Mouse (Mus musculus) liver, embryonic 13.5 days (tissue): ENCODE results near the gene Dand5. TPM values are rescaled to one million over a fixed set of nuclear protein-coding genes. Genes with fewer than 3 reads are reported as not detected.

Source experiments
- ATAC-seq: fragments of 200-750 bp; cut with Nextera tagmentation; 2 replicates; pipeline ENCODE4 v1.8.0; 2017; ENCODE audit warnings: low read depth, mild to moderate bottlenecking, moderate number of reproducible peaks, moderate library complexity
- DNase-seq: peaks from one replicate; pipeline ENCODE4 v3.0.0; 2022
- H3K27ac ChIP-seq: fragments of 300-500 bp; sonication (generic); 2 replicates; pipeline ENCODE4 v1.5.1; 2015; ENCODE audit warnings: moderate library complexity, mild to moderate bottlenecking, inconsistent platforms
- H3K27me3 ChIP-seq: fragments of 300-500 bp; sonication (generic); 2 replicates; pipeline ENCODE4 v1.6.1; 2015; ENCODE audit warnings: mild to moderate bottlenecking, inconsistent platforms
- H3K36me3 ChIP-seq: fragments of 300-500 bp; sonication (generic); 2 replicates; pipeline ENCODE4 v1.6.1; 2015; ENCODE audit warnings: mild to moderate bottlenecking, inconsistent platforms
- H3K4me1 ChIP-seq: fragments of 300-500 bp; sonication (generic); replicated peaks from 2 replicates; pipeline ENCODE4 v1.6.1; 2015; ENCODE audit warnings: inconsistent platforms
- H3K4me2 ChIP-seq: fragments of 300-500 bp; sonication (generic); 2 replicates; pipeline ENCODE4 v1.6.1; 2015; ENCODE audit warnings: inconsistent platforms, mild to moderate bottlenecking, moderate library complexity
- H3K4me3 ChIP-seq: fragments of 300-500 bp; sonication (generic); replicated peaks from 2 replicates; pipeline ENCODE4 v1.5.1; 2015; ENCODE audit warnings: mild to moderate bottlenecking, inconsistent platforms
- H3K9ac ChIP-seq: fragments of 300-500 bp; sonication (generic); 2 replicates; pipeline ENCODE4 v1.6.1; 2015; ENCODE audit warnings: mild to moderate bottlenecking, inconsistent platforms
- H3K9me3 ChIP-seq: fragments of 300-500 bp; sonication (generic); replicated peaks from 2 replicates; pipeline ENCODE4 v1.6.1; 2016; ENCODE audit warnings: inconsistent platforms
- WGBS: fragments of 180-500 bp; shearing (Covaris S2); methylation state at CpG from one replicate; pipeline ENCODE4 v1.1.7; 2015; ENCODE audit not compliant: insufficient replicate concordance; 5-methylcytosine and 5-hydroxymethylcytosine counted together
- polyA plus RNA-seq: library from polyadenylated mRNA; unstranded; fragments of >200 nt; fragmentation: Nextera tagmentation; extraction: Ambion mirVana; gene quantifications from 2 replicates; pipeline ENCODE4 v1.2.1, GENCODE M21; 2015

Gene Dand5
- polyA plus RNA-seq, 1 experiment from 2014 or later: 3.7 TPM

- H3K4me3 ChIP-seq: no peak overlapping the region
- H3K27me3 ChIP-seq: peaks cover 97% of the 10 kb centered on the region
- no peak overlapping the region for H3K4me2 ChIP-seq
- H3K27ac ChIP-seq: no peak overlapping the region
- H3K4me1 ChIP-seq: peaks cover 10% of the 10 kb centered on the region
- WGBS: 12% methylated on average over 11 of the region's 11 CpGs
- H3K36me3 ChIP-seq: no peaks in the 10 kb centered on the region
- ATAC-seq (no peak), DNase-seq (no peak)
- no peaks in the 10 kb centered on the region for H3K9me3 ChIP-seq
- H3K9ac ChIP-seq: no peak overlapping the region
Observed at GRCm38 (mm10) chr8:84786801-84787467, 35.7 kb downstream of the Dand5 start.

GRCm38 (mm10) chr8:84785756-84786677, 36.6 kb downstream of the Dand5 start:
- peaks cover 100% of the 10 kb centered on the region for H3K27me3 ChIP-seq
- H3K27ac ChIP-seq: no peak overlapping the region
- H3K36me3 ChIP-seq: no peaks in the 10 kb centered on the region
- H3K9ac ChIP-seq: no peak overlapping the region
- ATAC-seq: no peak
- 6% methylated on average over 38 of the region's 38 CpGs for WGBS
- H3K4me1 ChIP-seq: peaks cover 10% of the 10 kb centered on the region
- no peak overlapping the region for H3K4me2 ChIP-seq
- no peaks in the 10 kb centered on the region for H3K9me3 ChIP-seq
- DNase-seq: no peak
- H3K4me3 ChIP-seq: no peak overlapping the region

- DNase-seq: no peak
- Histone ChIP-seq H3K4me2 (no peak overlapping the region), H3K27ac (no peak overlapping the region), H3K36me3 (no peaks in the 10 kb centered on the region), H3K4me3 (no peak overlapping the region), H3K4me1 (peaks cover 5% of the 10 kb centered on the region), H3K9me3 (no peaks in the 10 kb centered on the region), H3K9ac (no peak overlapping the region), H3K27me3 (peaks cover 100% of the 10 kb centered on the region)
- WGBS: 5% methylated on average over 11 of the region's 11 CpGs
- no peak for ATAC-seq
Observed at GRCm38 (mm10) chr8:84785506-84785755, 37.2 kb downstream of the Dand5 start.

- H3K9me3 ChIP-seq: no peaks in the 10 kb centered on the region
- no peak for DNase-seq
- WGBS: 2% methylated on average over 48 of the region's 48 CpGs
- H3K27me3 ChIP-seq: peaks cover 100% of the 10 kb centered on the region
- H3K27ac ChIP-seq: no peak overlapping the region
- H3K4me1 ChIP-seq: peaks cover 8% of the 10 kb centered on the region
- no peak overlapping the region for H3K4me3 ChIP-seq
- ATAC-seq: no peak
- H3K4me2 ChIP-seq: no peak overlapping the region
- no peaks in the 10 kb centered on the region for H3K36me3 ChIP-seq
- no peak overlapping the region for H3K9ac ChIP-seq
Observed at GRCm38 (mm10) chr8:84784681-84785505, 37.7 kb downstream of the Dand5 start.

- Histone ChIP-seq H3K4me2 (no peak overlapping the region), H3K9me3 (no peaks in the 10 kb centered on the region), H3K27ac (no peak overlapping the region), H3K4me3 (no peak overlapping the region), H3K9ac (no peak overlapping the region), H3K27me3 (peaks cover 100% of the 10 kb centered on the region), H3K36me3 (no peaks in the 10 kb centered on the region), H3K4me1 (peaks cover 10% of the 10 kb centered on the region)
- 2% methylated on average over 33 of the region's 33 CpGs for WGBS
- no peak for DNase-seq
- no peak for ATAC-seq
Observed at GRCm38 (mm10) chr8:84783919-84784581, 38.6 kb downstream of the Dand5 start.

GRCm38 (mm10) chr8:84783198-84783918, 39.3 kb downstream of the Dand5 start:
- Histone ChIP-seq H3K4me1 (peaks cover 10% of the 10 kb centered on the region), H3K9me3 (no peaks in the 10 kb centered on the region), H3K36me3 (no peaks in the 10 kb centered on the region), H3K9ac (no peak overlapping the region), H3K4me2 (no peak overlapping the region), H3K4me3 (no peak overlapping the region), H3K27ac (no peak overlapping the region), H3K27me3 (peaks cover 100% of the 10 kb centered on the region)
- whole genome bisulfite sequencing: 5% methylated on average over 11 of the region's 11 CpGs
- ATAC-seq (no peak), DNase-seq (no peak)

GRCm38 (mm10) chr8:84782680-84783079, 39.9 kb downstream of the Dand5 start:
- no peak overlapping the region for H3K4me2 ChIP-seq
- H3K36me3 ChIP-seq: no peaks in the 10 kb centered on the region
- H3K27me3 ChIP-seq: peaks cover 100% of the 10 kb centered on the region
- ATAC-seq (no peak), DNase-seq (no peak)
- 15% methylated on average over 10 of the region's 10 CpGs for WGBS
- peaks cover 10% of the 10 kb centered on the region for H3K4me1 ChIP-seq
- H3K9ac ChIP-seq: no peak overlapping the region
- no peaks in the 10 kb centered on the region for H3K9me3 ChIP-seq
- no peak overlapping the region for H3K4me3 ChIP-seq
- H3K27ac ChIP-seq: no peak overlapping the region

GRCm38 (mm10) chr8:84781686-84782505, 40.7 kb downstream of the Dand5 start:
- peaks cover 10% of the 10 kb centered on the region for H3K4me1 ChIP-seq
- 15% methylated on average over 5 of the region's 5 CpGs for WGBS
- H3K4me3 ChIP-seq: no peak overlapping the region
- no peak overlapping the region for H3K4me2 ChIP-seq
- H3K9ac ChIP-seq: no peak overlapping the region
- no peak overlapping the region for H3K27ac ChIP-seq
- no peaks in the 10 kb centered on the region for H3K36me3 ChIP-seq
- H3K27me3 ChIP-seq: peaks cover 100% of the 10 kb centered on the region
- ATAC-seq (no peak), DNase-seq (no peak)
- no peaks in the 10 kb centered on the region for H3K9me3 ChIP-seq

- H3K4me1 ChIP-seq: peaks cover 7% of the 10 kb centered on the region
- ATAC-seq (no peak), DNase-seq (no peak)
- H3K4me3 ChIP-seq: no peak overlapping the region
- WGBS: 42% methylated on average over 6 of the region's 6 CpGs
- H3K36me3 ChIP-seq: no peaks in the 10 kb centered on the region
- H3K9ac ChIP-seq: no peak overlapping the region
- H3K9me3 ChIP-seq: no peaks in the 10 kb centered on the region
- H3K27ac ChIP-seq: no peak overlapping the region
- H3K4me2 ChIP-seq: no peak overlapping the region
- peaks cover 100% of the 10 kb centered on the region for H3K27me3 ChIP-seq
Observed at GRCm38 (mm10) chr8:84780949-84781680, 41.5 kb downstream of the Dand5 start.

GRCm38 (mm10) chr8:84780225-84780555, 42.4 kb downstream of the Dand5 start:
- peaks cover 100% of the 10 kb centered on the region for H3K27me3 ChIP-seq
- no peak overlapping the region for H3K9ac ChIP-seq
- 21% methylated on average over 13 of the region's 13 CpGs for WGBS
- H3K36me3 ChIP-seq: no peaks in the 10 kb centered on the region
- H3K4me3 ChIP-seq: no peak overlapping the region
- H3K27ac ChIP-seq: no peak overlapping the region
- H3K4me1 ChIP-seq: peaks cover 13% of the 10 kb centered on the region
- no peak overlapping the region for H3K4me2 ChIP-seq
- no peaks in the 10 kb centered on the region for H3K9me3 ChIP-seq
- DNase-seq (no peak), ATAC-seq (no peak)
